10 mouse cellular contexts compared by ENCODE assay signal in genomic region chr2:152652901-152653620, GRCm38 (mm10). TPM values are rescaled to one million over a fixed set of nuclear protein-coding genes. Genes with fewer than 3 reads are reported as not detected.
DNase-seq lines count a peak whose midpoint lies in the region; ATAC-seq lines count a peak whose summit lies in the region.
"Had no signal": no experiment of that assay in that cellular context is flagged by ENCODE, and none has a peak within 500 bp of the region (broad histone marks: within the 10 kb centered on the region; RNA-seq: fewer than 3 reads in every experiment).

No protein-coding gene starts in this region.

- H3K27me3 ChIP-seq in heart, embryonic 16.5 days (ENCODE audit: control insufficient read depth, insufficient read depth, low read length) = no peaks in the 10 kb centered on the region

- WGBS in heart, embryonic 16.5 days = 43% methylated on average over 10 of the region's 10 CpGs

- peak; percentile 59 for ATAC-seq in common myeloid progenitor, adult 5-6 weeks (replicated peaks; ENCODE audit: low read depth, poor library complexity, severe bottlenecking)
- ATAC-seq in heart, embryonic 16.5 days (replicated peaks; ENCODE audit: extremely low read depth, insufficient read depth, low FRiP score) = peak; percentile 69
- no peak for ATAC-seq in frontal cortex, adult (ENCODE audit: low TSS enrichment)

- H3K27ac ChIP-seq in heart, embryonic 16.5 days (ENCODE audit: low read length) = peak overlapping the region; percentile 49

- no peak overlapping the region for H3K4me3 ChIP-seq in heart, embryonic 16.5 days (ENCODE audit: low read length)

- no peaks in the 10 kb centered on the region for H3K4me1 ChIP-seq in heart, embryonic 16.5 days (ENCODE audit: control insufficient read depth, insufficient read depth, low read length)

- H3K9ac ChIP-seq in heart, embryonic 16.5 days (ENCODE audit: low read length) = no peak overlapping the region

- peak; percentile 34 to 47 for DNase-seq in spleen, postnatal 36 days (ENCODE audit: low spot score in 2 of 2)
- DNase-seq in spleen, adult 12 weeks (ENCODE audit: low spot score) = no peak
- peak; percentile 90 for DNase-seq in lung, postnatal 36 days
- no peak for DNase-seq in layer of hippocampus, postnatal 36 days
- no peak for DNase-seq in right cerebral cortex, postnatal 25 days

- H3K36me3 ChIP-seq in heart, embryonic 16.5 days (ENCODE audit: control insufficient read depth, insufficient read depth) = no peaks in the 10 kb centered on the region

- H3K9me3 ChIP-seq in heart, embryonic 16.5 days (replicated peaks; ENCODE audit: control insufficient read depth, low read length) = no peaks in the 10 kb centered on the region

- H3K4me2 ChIP-seq in heart, embryonic 16.5 days (ENCODE audit: low read depth, low read length) = no peak overlapping the region

RNA-seq across cellular contexts. Expression of gene H13, which starts 16.2 kb away (rescaled TPM):
- total RNA-seq in common myeloid progenitor, adult 5-6 weeks (2017) = 68.2 and 70.3 TPM in 2 replicates
- 76.4 and 81.7 TPM in 2 replicates for polyA plus RNA-seq in heart, embryonic 16.5 days (2015; fragmentation: Nextera tagmentation; extraction: Ambion mirVana)
- total RNA-seq in layer of hippocampus, postnatal 36 days (2021) = 10 to 100 TPM; 77.3 to 77.5 TPM

RNA-seq across cellular contexts. Expression of gene Rem1, which starts 26.3 kb away (rescaled TPM):
- 0.50 TPM in 1 of 2 replicates, not detected in the other for total RNA-seq in common myeloid progenitor, adult 5-6 weeks (2017)
- polyA plus RNA-seq in heart, embryonic 16.5 days (2015; fragmentation: Nextera tagmentation; extraction: Ambion mirVana) = 12.8 and 14.8 TPM in 2 replicates
- total RNA-seq in layer of hippocampus, postnatal 36 days (2021) = 1 to 10 TPM in 1 of 2 experiments, under 1 TPM in 1; 0.75 to 1.3 TPM

RNA-seq across cellular contexts. Expression of gene Defb25, which starts 30.2 kb away (rescaled TPM):
- total RNA-seq in common myeloid progenitor, adult 5-6 weeks (2017) = not detected in 2 replicates
- polyA plus RNA-seq in heart, embryonic 16.5 days (2015; fragmentation: Nextera tagmentation; extraction: Ambion mirVana) = 0.88 TPM in 1 of 2 replicates, not detected in the other
- not detected for total RNA-seq in layer of hippocampus, postnatal 36 days (2021)
- total RNA-seq: liver, adult 2 months had no signal
- polyA plus RNA-seq: liver, adult 2 months had no signal

RNA-seq across cellular contexts. Expression of gene Mcts2, which starts 33.8 kb away (rescaled TPM):
- 3.8 and 10.0 TPM in 2 replicates for total RNA-seq in common myeloid progenitor, adult 5-6 weeks (2017)
- polyA plus RNA-seq in heart, embryonic 16.5 days (2015; fragmentation: Nextera tagmentation; extraction: Ambion mirVana) = 18.9 and 19.2 TPM in 2 replicates
- total RNA-seq in layer of hippocampus, postnatal 36 days (2021) = 10 to 100 TPM; 19.7 to 22.9 TPM

RNA-seq across cellular contexts. Expression of gene Defb36, which starts 48.9 kb away (rescaled TPM):
- not detected in 2 replicates for total RNA-seq in common myeloid progenitor, adult 5-6 weeks (2017)
- polyA plus RNA-seq in heart, embryonic 16.5 days (2015; fragmentation: Nextera tagmentation; extraction: Ambion mirVana) = not detected in 2 replicates
- not detected for total RNA-seq in layer of hippocampus, postnatal 36 days (2021)
- total RNA-seq: liver, adult 2 months had no signal
- polyA plus RNA-seq: liver, adult 2 months; stomach, embryonic 14.5 days had no signal

Comparison
In these comparisons a context has a peak if more than half of its experiments do, and no peak if none do; other contexts are left out.
1. DNase-seq: peak in spleen, postnatal 36 days (2 of 2) and lung, postnatal 36 days (single experiment); none in spleen, adult 12 weeks (single experiment), layer of hippocampus, postnatal 36 days (0 of 2) and right cerebral cortex, postnatal 25 days (single experiment).